Mouse (Mus musculus): ENCODE measurements around the gene L1td1.

DNA sequence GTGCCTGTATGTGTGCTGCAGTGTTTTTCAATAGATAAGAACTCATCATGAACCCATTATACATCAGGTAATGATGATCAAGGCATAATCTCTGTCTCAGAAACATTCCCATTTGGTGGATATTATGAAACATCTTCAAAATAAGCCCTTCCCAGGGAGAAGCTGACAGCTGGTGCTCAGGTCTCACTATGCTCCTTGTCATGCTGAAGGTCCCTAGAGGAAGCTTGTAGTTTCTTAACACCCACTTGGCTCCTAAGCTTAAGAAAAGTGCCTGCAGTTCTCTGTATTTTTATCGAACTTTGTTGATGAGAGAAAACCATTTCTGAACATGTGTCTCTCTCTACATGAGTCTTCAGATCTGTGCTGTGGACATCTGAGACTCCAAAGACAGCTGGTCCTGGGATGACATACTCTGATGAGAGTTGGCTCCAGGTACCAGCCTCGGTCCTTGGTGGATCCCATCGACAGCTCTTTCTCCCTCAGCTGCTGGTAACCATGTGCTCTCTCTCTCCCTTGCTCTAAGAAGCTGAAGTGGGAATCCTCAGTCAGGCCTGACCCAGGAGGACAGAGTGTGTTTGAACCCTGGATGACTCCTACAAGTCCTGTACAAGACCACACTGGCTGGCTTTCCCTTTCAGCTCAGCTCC, 32.5 kb downstream of the L1td1 start:
- no peak for TF ChIP-seq POLR2A (IDR thresholded peaks at IDR 0.05; ENCODE audit: borderline replicate concordance, control insufficient read depth, low read depth, low read length)
- no peak for TF ChIP-seq CTCF (IDR thresholded peaks at IDR 0.05; ENCODE audit: control insufficient read depth, insufficient read depth, low read length)

Measured in bone marrow, adult 2 months (tissue).